Mouse (Mus musculus) forebrain, embryonic 14.5 days (tissue): ENCODE results near the gene Ndp. TPM values are rescaled to one million over a fixed set of nuclear protein-coding genes. Genes with fewer than 3 reads are reported as not detected.

Experiments used
- ATAC-seq: fragments of 200-750 bp; cut with Nextera tagmentation; 2 replicates; pipeline ENCODE4 v1.8.0; 2017; ENCODE audit warnings: mild to moderate bottlenecking, moderate library complexity
- DNase-seq: peaks from one replicate; pipeline ENCODE4 v3.0.0-alpha.2; 2015; ENCODE audit warnings: low spot score
- H3K27ac ChIP-seq: fragments of 300-500 bp; sonication (generic); 2 replicates; pipeline ENCODE4 v1.5.1; 2014; ENCODE audit warnings: low read depth, mild to moderate bottlenecking, control low read depth, low read length, moderate library complexity
- H3K27me3 ChIP-seq: fragments of 300-500 bp; sonication (generic); replicated peaks from 2 replicates; pipeline ENCODE4 v1.6.1; 2014; ENCODE audit warnings: low read length, control low read depth, mixed read lengths; ENCODE audit not compliant: control insufficient read depth, insufficient read depth
- H3K36me3 ChIP-seq: fragments of 300-500 bp; sonication (generic); 2 replicates; pipeline ENCODE4 v1.6.1; 2014; ENCODE audit warnings: low read length, control low read depth; ENCODE audit not compliant: control insufficient read depth, insufficient read depth
- H3K4me1 ChIP-seq: fragments of 300-500 bp; sonication (generic); 2 replicates; pipeline ENCODE4 v1.6.1; 2014; ENCODE audit warnings: antibody characterized with exemption, low read length, control low read depth; ENCODE audit not compliant: control insufficient read depth, insufficient read depth
- H3K4me2 ChIP-seq: fragments of 300-500 bp; sonication (generic); 2 replicates; pipeline ENCODE4 v1.6.1; 2014; ENCODE audit warnings: mild to moderate bottlenecking, control low read depth, low read length
- H3K4me3 ChIP-seq: fragments of 300-500 bp; sonication (generic); 2 replicates; pipeline ENCODE4 v1.5.1; 2014; ENCODE audit warnings: low read depth, low read length, control low read depth
- H3K9ac ChIP-seq: fragments of 300-500 bp; sonication (generic); 2 replicates; pipeline ENCODE4 v1.6.1; 2014; ENCODE audit warnings: mild to moderate bottlenecking, low read length, control low read depth, moderate library complexity
- H3K9me3 ChIP-seq: fragments of 300-500 bp; sonication (generic); replicated peaks from 2 replicates; pipeline ENCODE4 v1.6.1; 2016; ENCODE audit warnings: low read length, control low read depth, mixed read lengths; ENCODE audit not compliant: control insufficient read depth
- WGBS: fragments of 180-500 bp; shearing (Covaris S2); extraction: QIAGEN DNeasy Blood & Tissue Kit; methylation state at CpG from one replicate; pipeline ENCODE4 v1.1.7; 2014; 5-methylcytosine and 5-hydroxymethylcytosine counted together
- polyA plus RNA-seq: library from polyadenylated mRNA; unstranded; fragments of >200 nt; fragmentation: Nextera tagmentation; extraction: Ambion mirVana; gene quantifications from 2 replicates; pipeline ENCODE4 v1.2.1, GENCODE M21; 2014

Ndp gene
- polyA plus RNA-seq, 1 experiment from 2014 or later, result 9.6 TPM

DNA sequence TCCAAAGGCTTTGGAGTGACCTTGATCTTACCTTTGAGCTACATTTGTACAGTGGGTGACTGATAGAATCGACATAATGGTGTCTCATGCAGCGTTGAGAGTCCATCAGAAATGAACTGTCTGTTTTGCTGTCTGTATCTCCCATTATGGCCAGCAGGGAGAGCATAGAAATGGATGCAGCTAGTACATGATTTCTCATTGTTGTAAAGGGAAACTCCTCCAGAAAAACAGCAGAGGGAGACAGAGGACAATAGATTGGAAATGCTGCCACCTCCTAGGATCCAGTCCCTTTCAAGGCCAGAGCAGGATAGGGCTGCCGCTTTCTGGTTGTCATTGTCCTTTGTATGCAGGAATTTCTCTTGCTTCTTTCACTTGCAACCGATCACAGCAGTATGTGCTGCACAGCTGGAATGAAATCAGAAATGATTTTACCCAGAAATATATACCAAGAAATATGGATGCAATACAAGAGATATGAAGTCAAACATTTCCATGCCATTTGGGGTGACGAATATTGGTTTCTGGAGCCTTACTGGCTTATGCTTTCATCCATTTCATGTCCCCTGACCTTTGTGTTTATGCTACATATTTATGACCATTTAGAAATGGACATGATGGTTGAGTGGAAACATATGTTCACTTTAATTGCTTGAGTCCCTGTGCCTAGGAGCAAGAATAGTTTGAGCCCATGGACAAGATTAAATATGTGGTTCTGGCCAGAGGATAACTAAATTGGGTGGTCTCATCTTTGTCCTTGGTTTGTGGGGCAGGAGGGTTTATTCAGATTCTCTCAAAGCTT is 17.0 kb downstream of the Ndp start:
- Histone ChIP-seq H3K27ac (no peak overlapping the region), H3K4me1 (no peaks in the 10 kb centered on the region), H3K36me3 (no peaks in the 10 kb centered on the region), H3K27me3 (no peaks in the 10 kb centered on the region), H3K4me2 (no peak overlapping the region), H3K4me3 (no peak overlapping the region), H3K9me3 (no peaks in the 10 kb centered on the region), H3K9ac (no peak overlapping the region)
- 38% methylated on average over 5 of the region's 5 CpGs for WGBS
- ATAC-seq, result peak; percentile 98
- DNase-seq, result peak; percentile 86

DNA sequence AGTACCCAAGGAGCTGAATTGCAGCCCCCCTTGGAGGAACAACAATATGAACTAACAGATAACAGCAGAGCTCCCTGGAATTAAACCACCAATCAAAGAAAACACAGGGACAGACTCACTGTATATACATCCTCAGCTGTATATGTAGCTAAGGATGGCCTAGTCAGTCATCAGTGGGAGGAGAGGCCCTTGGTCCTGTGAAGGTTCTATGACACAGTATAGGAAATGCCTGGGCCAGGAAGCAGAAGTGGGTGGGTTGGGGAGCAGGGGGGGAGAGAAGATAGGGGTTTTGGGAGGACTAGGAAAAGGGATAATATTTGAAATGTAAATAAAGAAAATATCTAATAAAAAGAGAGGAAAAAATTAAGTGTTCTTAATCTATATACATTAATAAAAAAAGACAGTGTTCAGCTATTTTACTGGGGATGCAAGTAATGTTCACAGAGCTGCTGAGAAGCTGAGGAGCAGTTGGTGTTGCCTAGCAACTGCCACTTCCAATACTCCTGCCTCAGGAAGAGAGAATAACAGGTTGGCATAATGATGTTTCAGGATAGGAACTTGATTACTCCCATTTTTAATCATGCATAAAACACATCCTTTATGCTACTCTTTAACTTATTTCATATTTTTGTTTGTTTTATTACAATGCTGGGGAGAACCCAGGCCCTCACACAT is 43.8 kb downstream of the Ndp start:
- Histone ChIP-seq H3K9ac (no peak overlapping the region), H3K4me2 (no peak overlapping the region), H3K4me1 (no peaks in the 10 kb centered on the region), H3K36me3 (no peaks in the 10 kb centered on the region), H3K27ac (no peak overlapping the region), H3K4me3 (no peak overlapping the region), H3K9me3 (no peaks in the 10 kb centered on the region), H3K27me3 (no peaks in the 10 kb centered on the region)
- no peak for ATAC-seq
- peak; percentile 25 for DNase-seq

DNA sequence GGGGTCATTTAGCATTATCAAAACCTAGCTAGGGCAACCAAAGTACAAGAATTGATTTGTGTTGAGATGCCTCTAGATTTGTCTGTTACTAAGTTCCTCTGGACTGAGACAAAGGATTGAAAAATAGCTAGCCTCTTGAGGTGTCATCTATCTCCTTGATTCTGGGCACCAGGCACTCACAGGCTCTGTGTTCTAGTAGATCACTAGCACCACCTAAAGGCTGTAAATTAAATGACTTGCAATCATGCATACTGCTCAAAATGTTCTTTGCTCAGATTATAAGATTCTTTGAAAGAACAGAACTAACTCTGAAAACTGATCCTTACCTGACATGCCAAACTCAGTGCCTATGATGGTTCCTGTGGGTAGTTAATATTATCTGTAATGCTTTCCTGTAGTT is 51.3 kb downstream of the Ndp start:
- DNase-seq (peak; percentile 8), ATAC-seq (no peak)
- H3K9me3 ChIP-seq, result no peaks in the 10 kb centered on the region
- no peak overlapping the region for H3K27ac ChIP-seq
- no peak overlapping the region for H3K4me3 ChIP-seq
- H3K4me1 ChIP-seq, result no peaks in the 10 kb centered on the region
- no peak overlapping the region for H3K4me2 ChIP-seq
- H3K9ac ChIP-seq, result no peak overlapping the region
- H3K36me3 ChIP-seq, result no peaks in the 10 kb centered on the region
- no peaks in the 10 kb centered on the region for H3K27me3 ChIP-seq

DNA sequence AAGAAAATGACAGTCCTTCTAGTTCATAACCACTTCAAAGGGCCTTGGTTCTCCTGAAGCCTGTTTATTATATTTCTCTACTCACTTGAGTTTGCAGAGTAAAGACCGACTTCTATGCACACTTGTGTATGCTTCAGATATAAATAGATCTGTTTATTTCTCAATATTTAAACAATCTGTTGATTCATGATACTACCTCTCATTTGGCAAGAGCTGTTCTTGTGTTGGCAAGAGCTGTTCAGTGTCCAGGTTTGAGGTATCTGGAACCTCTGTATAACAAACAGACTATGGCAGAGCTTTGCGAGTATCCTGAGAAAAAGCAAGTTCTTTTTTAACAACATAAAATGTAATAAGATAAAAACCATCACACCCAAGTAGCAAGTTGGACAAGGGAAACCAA is 65.5 kb downstream of the Ndp start:
- Histone ChIP-seq H3K9ac (no peak overlapping the region), H3K36me3 (no peaks in the 10 kb centered on the region), H3K4me3 (no peak overlapping the region), H3K4me1 (no peaks in the 10 kb centered on the region), H3K27me3 (no peaks in the 10 kb centered on the region), H3K27ac (no peak overlapping the region), H3K9me3 (no peaks in the 10 kb centered on the region), H3K4me2 (no peak overlapping the region)
- no peak for ATAC-seq
- 90% methylated on average over 2 of the region's 2 CpGs for whole genome bisulfite sequencing
- no peak for DNase-seq

DNA sequence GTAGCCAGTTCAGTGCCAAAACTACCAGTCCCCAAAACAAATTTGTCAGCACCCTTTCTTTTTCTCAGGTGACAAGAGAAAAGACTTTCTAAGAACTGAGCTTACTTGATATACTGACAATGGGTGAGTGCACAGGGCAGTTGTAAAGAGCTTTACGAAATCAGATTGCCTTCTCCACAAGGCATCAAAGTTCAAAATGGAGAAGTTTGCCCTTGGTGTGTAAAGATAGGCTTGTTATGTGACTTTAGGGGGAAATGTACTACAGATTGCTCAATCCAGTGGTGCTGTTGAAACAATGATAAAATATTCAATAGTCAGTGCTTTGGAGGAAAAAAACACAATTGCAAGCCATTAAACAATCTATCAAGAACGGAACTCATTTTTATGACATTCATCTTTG is 70.1 kb downstream of the Ndp start:
- no peak overlapping the region for H3K4me3 ChIP-seq
- H3K36me3 ChIP-seq, result no peaks in the 10 kb centered on the region
- H3K4me1 ChIP-seq, result no peaks in the 10 kb centered on the region
- no peak for DNase-seq
- ATAC-seq, result no peak
- H3K9ac ChIP-seq, result no peak overlapping the region
- H3K27me3 ChIP-seq, result no peaks in the 10 kb centered on the region
- 80% methylated on average over 2 of the region's 2 CpGs for WGBS
- no peak overlapping the region for H3K27ac ChIP-seq
- no peak overlapping the region for H3K4me2 ChIP-seq
- H3K9me3 ChIP-seq, result no peaks in the 10 kb centered on the region

DNA sequence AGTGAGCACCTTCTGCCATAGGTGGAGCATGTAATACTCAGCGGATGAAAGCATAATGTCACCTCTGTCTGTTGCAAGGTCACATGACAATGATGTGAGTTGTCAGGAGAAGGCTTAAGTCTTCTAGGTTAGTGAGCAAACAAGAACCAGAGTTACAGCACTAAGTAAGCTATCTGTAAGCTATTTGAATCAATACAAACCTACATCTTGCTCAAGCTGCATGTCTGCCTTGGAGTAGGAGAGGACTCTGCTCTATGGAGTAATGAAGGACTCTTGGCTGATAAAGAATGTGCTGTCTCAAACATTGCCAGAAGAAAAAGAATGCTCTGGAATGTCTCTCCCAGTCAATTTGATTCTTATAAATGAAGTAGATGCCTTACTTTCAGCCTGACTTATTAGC is 74.3 kb downstream of the Ndp start:
- 92% methylated on average over 1 of the region's 1 CpGs for WGBS
- Histone ChIP-seq H3K36me3 (no peaks in the 10 kb centered on the region), H3K4me2 (no peak overlapping the region), H3K9ac (no peak overlapping the region), H3K27ac (no peak overlapping the region), H3K27me3 (no peaks in the 10 kb centered on the region), H3K4me1 (no peaks in the 10 kb centered on the region), H3K9me3 (no peaks in the 10 kb centered on the region), H3K4me3 (no peak overlapping the region)
- ATAC-seq (no peak), DNase-seq (no peak)

DNA sequence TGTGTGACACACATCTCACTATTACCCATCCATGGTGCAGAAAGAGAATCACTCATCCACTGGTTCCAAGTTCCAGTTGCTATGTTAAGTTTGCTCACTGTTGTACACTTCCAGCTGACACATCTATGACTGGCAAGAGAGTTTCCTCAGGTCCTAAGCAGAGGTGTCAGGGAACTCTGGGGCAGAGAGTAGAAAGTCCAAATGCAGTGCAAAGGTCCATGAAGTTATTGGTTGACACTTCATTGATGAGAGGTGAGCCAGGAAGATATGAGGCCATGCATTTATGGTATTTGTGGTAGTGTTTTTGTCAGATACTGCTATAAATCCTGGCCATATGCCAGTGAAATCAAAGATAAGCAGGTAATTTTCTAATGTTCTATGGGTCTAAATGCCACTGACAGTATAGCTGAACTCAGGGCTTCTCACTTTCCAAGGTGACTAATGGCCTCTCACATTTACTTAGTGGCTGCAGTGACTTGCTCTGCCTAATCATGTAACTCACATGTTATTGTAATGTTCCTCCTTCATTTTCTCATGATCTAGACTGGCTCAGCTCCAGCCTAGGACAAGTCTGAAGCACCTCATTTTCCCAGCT is 75.0 kb downstream of the Ndp start:
- no peak overlapping the region for H3K4me2 ChIP-seq
- H3K36me3 ChIP-seq, result no peaks in the 10 kb centered on the region
- DNase-seq, result no peak
- H3K27me3 ChIP-seq, result no peaks in the 10 kb centered on the region
- H3K27ac ChIP-seq, result no peak overlapping the region
- H3K4me3 ChIP-seq, result no peak overlapping the region
- ATAC-seq, result no peak
- H3K9ac ChIP-seq, result no peak overlapping the region
- no peaks in the 10 kb centered on the region for H3K4me1 ChIP-seq
- no peaks in the 10 kb centered on the region for H3K9me3 ChIP-seq
